Mouse (Mus musculus): ENCODE data around the gene Tspan18.

DNA sequence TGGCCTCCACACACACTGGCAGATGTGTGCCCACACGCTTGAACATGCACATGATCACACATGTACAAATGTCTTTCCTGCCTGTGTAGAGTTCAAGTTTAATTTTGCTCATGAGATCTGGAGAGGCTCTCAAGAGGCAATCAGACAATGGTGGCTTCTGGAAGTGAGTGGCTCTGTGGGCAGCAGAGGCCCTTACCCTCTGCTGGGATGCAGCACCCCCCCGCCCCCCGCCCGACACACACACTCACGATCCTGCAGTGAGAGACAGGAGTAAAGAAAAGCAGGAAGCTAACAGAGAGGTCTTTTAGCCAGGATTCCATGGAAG is 31.1 kb downstream of the Tspan18 start:
- TF ChIP-seq GATA1 (IDR thresholded peaks at IDR 0.05; ENCODE audit: borderline replicate concordance, low read length) (no peak), FLI1 (IDR thresholded peaks at IDR 0.05; ENCODE audit: low read length) (no peak)
